Mouse (Mus musculus) stomach, embryonic 16.5 days (tissue): ENCODE results near the gene Mmp24. TPM values are rescaled to one million over a fixed set of nuclear protein-coding genes. Genes with fewer than 3 reads are reported as not detected.

Source experiments
- ATAC-seq: fragments of 200-750 bp; cut with Nextera tagmentation; 2 replicates; pipeline ENCODE4 v1.8.0; 2017; ENCODE audit warnings: moderate number of reproducible peaks, moderate TSS enrichment; ENCODE audit not compliant: insufficient read depth, low FRiP score
- H3K27ac ChIP-seq: fragments of 300-500 bp; sonication (generic); 2 replicates; pipeline ENCODE4 v1.5.1; 2014; ENCODE audit warnings: low read length
- H3K27me3 ChIP-seq: fragments of 300-500 bp; sonication (generic); 2 replicates; pipeline ENCODE4 v1.6.1; 2014; ENCODE audit warnings: low read length, control low read depth, mixed read lengths; ENCODE audit not compliant: control insufficient read depth, insufficient read depth
- H3K36me3 ChIP-seq: fragments of 300-500 bp; sonication (generic); 2 replicates; pipeline ENCODE4 v1.6.1; 2014; ENCODE audit warnings: low read length; ENCODE audit not compliant: control insufficient read depth, insufficient read depth
- H3K4me1 ChIP-seq: fragments of 300-500 bp; sonication (generic); 2 replicates; pipeline ENCODE4 v1.6.1; 2014; ENCODE audit warnings: low read length, control low read depth, mixed read lengths; ENCODE audit not compliant: control insufficient read depth, insufficient read depth
- H3K4me2 ChIP-seq: fragments of 300-500 bp; sonication (generic); 2 replicates; pipeline ENCODE4 v1.6.1; 2014; ENCODE audit warnings: low read depth, low read length, mixed read lengths
- H3K4me3 ChIP-seq: fragments of 300-500 bp; sonication (generic); replicated peaks from 2 replicates; pipeline ENCODE4 v1.5.1; 2014; ENCODE audit warnings: mild to moderate bottlenecking, low read length
- H3K9ac ChIP-seq: fragments of 300-500 bp; sonication (generic); 2 replicates; pipeline ENCODE4 v1.6.1; 2014; ENCODE audit warnings: low read length
- H3K9me3 ChIP-seq: fragments of 300-500 bp; sonication (generic); replicated peaks from 2 replicates; pipeline ENCODE4 v1.6.1; 2016; ENCODE audit warnings: low read length, control low read depth; ENCODE audit not compliant: control insufficient read depth
- WGBS: fragments of 180-500 bp; shearing (Covaris S2); extraction: QIAGEN DNeasy Blood & Tissue Kit; methylation state at CpG from one replicate; pipeline ENCODE4 v1.1.7; 2014; 5-methylcytosine and 5-hydroxymethylcytosine counted together
- polyA plus RNA-seq: library from polyadenylated mRNA; unstranded; fragments of >200 nt; fragmentation: Nextera tagmentation; extraction: Ambion mirVana; gene quantifications from 2 replicates; pipeline ENCODE4 v1.2.1, GENCODE M21; 2015

The Mmp24 gene
- polyA plus RNA-seq, 1 experiment from 2014 or later = 0.23 TPM

GRCm38 (mm10) chr2:155805231-155805924 lies 30.2 kb downstream of the Mmp24 start:
- H3K4me1 ChIP-seq = peaks cover 5% of the 10 kb centered on the region; the same call in 1 of the 2 replicates
- H3K9ac ChIP-seq = no peak overlapping the region
- 41% methylated on average over 6 of the region's 6 CpGs for WGBS
- H3K27me3 ChIP-seq = no peaks in the 10 kb centered on the region
- no peaks in the 10 kb centered on the region for H3K9me3 ChIP-seq
- no peaks in the 10 kb centered on the region for H3K36me3 ChIP-seq
- H3K27ac ChIP-seq = no peak overlapping the region
- peak; percentile 56; the same call in 1 of the 2 replicates for ATAC-seq
- no peak overlapping the region for H3K4me2 ChIP-seq
- no peak overlapping the region for H3K4me3 ChIP-seq

GRCm38 (mm10) chr2:155805925-155806255 lies 30.7 kb downstream of the Mmp24 start:
- H3K9me3 ChIP-seq = no peaks in the 10 kb centered on the region
- H3K27ac ChIP-seq = no peak overlapping the region
- 76% methylated on average over 6 of the region's 6 CpGs for WGBS
- no peak for ATAC-seq
- peaks cover 5% of the 10 kb centered on the region; the same call in 1 of the 2 replicates for H3K4me1 ChIP-seq
- H3K4me2 ChIP-seq = no peak overlapping the region
- H3K9ac ChIP-seq = no peak overlapping the region
- no peak overlapping the region for H3K4me3 ChIP-seq
- no peaks in the 10 kb centered on the region for H3K36me3 ChIP-seq
- H3K27me3 ChIP-seq = no peaks in the 10 kb centered on the region

- no peak overlapping the region for H3K4me3 ChIP-seq
- 51% methylated on average over 5 of the region's 5 CpGs for WGBS
- ATAC-seq = no peak
Measured at GRCm38 (mm10) chr2:155806548-155806947, 31.4 kb downstream of the Mmp24 start.

GRCm38 (mm10) chr2:155807408-155807807 lies 32.3 kb downstream of the Mmp24 start:
- Histone ChIP-seq H3K27me3 (no peaks in the 10 kb centered on the region), H3K4me1 (peaks cover 5% of the 10 kb centered on the region; the same call in 1 of the 2 replicates), H3K9me3 (no peaks in the 10 kb centered on the region), H3K36me3 (no peaks in the 10 kb centered on the region), H3K4me3 (no peak overlapping the region), H3K9ac (no peak overlapping the region), H3K4me2 (no peak overlapping the region), H3K27ac (no peak overlapping the region)
- no peak for ATAC-seq
- 42% methylated on average over 4 of the region's 4 CpGs for WGBS

More at GRCm38 (mm10) chr2:155806548-155806947, 31.4 kb downstream of the Mmp24 start:
- H3K27me3 ChIP-seq = no peaks in the 10 kb centered on the region
- H3K9ac ChIP-seq = no peak overlapping the region
- H3K4me2 ChIP-seq = no peak overlapping the region
- H3K9me3 ChIP-seq = no peaks in the 10 kb centered on the region
- no peak overlapping the region for H3K27ac ChIP-seq
- H3K36me3 ChIP-seq = no peaks in the 10 kb centered on the region
- H3K4me1 ChIP-seq = peaks cover 5% of the 10 kb centered on the region; the same call in 1 of the 2 replicates

GRCm38 (mm10) chr2:155809620-155810019 lies 34.5 kb downstream of the Mmp24 start:
- Histone ChIP-seq H3K27ac (no peak overlapping the region), H3K4me1 (peaks cover 5% of the 10 kb centered on the region; the same call in 1 of the 2 replicates), H3K4me2 (no peak overlapping the region), H3K4me3 (no peak overlapping the region), H3K9ac (no peak overlapping the region), H3K36me3 (no peaks in the 10 kb centered on the region), H3K9me3 (no peaks in the 10 kb centered on the region), H3K27me3 (no peaks in the 10 kb centered on the region)
- WGBS = 81% methylated on average over 4 of the region's 4 CpGs
- no peak for ATAC-seq

- Histone ChIP-seq H3K36me3 (no peaks in the 10 kb centered on the region), H3K4me2 (no peak overlapping the region), H3K9ac (no peak overlapping the region), H3K4me3 (no peak overlapping the region), H3K27me3 (no peaks in the 10 kb centered on the region), H3K4me1 (no peaks in the 10 kb centered on the region), H3K9me3 (no peaks in the 10 kb centered on the region), H3K27ac (no peak overlapping the region)
- no peak for ATAC-seq
- WGBS = 35% methylated on average over 16 of the region's 16 CpGs
Measured at GRCm38 (mm10) chr2:155811821-155812396, 36.8 kb downstream of the Mmp24 start.

- H3K27ac ChIP-seq = no peak overlapping the region
- WGBS = 70% methylated on average over 4 of the region's 4 CpGs
Measured at GRCm38 (mm10) chr2:155812637-155813036, 37.5 kb downstream of the Mmp24 start.

GRCm38 (mm10) chr2:155814829-155815228 lies 39.7 kb downstream of the Mmp24 start:
- ATAC-seq = no peak
- no peaks in the 10 kb centered on the region for H3K27me3 ChIP-seq
- no peak overlapping the region for H3K4me2 ChIP-seq
- no peak overlapping the region for H3K4me3 ChIP-seq
- H3K36me3 ChIP-seq = no peaks in the 10 kb centered on the region
- WGBS = 26% methylated on average over 5 of the region's 5 CpGs
- H3K4me1 ChIP-seq = peaks cover 16% of the 10 kb centered on the region
- no peak overlapping the region for H3K27ac ChIP-seq
- no peaks in the 10 kb centered on the region for H3K9me3 ChIP-seq
- no peak overlapping the region for H3K9ac ChIP-seq

More at GRCm38 (mm10) chr2:155812637-155813036, 37.5 kb downstream of the Mmp24 start:
- no peak overlapping the region for H3K4me3 ChIP-seq
- no peak for ATAC-seq
- no peaks in the 10 kb centered on the region for H3K4me1 ChIP-seq
- H3K9me3 ChIP-seq = no peaks in the 10 kb centered on the region
- no peak overlapping the region for H3K9ac ChIP-seq
- H3K27me3 ChIP-seq = no peaks in the 10 kb centered on the region
- H3K4me2 ChIP-seq = no peak overlapping the region
- no peaks in the 10 kb centered on the region for H3K36me3 ChIP-seq

GRCm38 (mm10) chr2:155816179-155816578 lies 41.0 kb downstream of the Mmp24 start:
- Histone ChIP-seq H3K36me3 (no peaks in the 10 kb centered on the region), H3K9me3 (no peaks in the 10 kb centered on the region), H3K27ac (no peak overlapping the region), H3K4me1 (peaks cover 17% of the 10 kb centered on the region), H3K9ac (no peak overlapping the region), H3K4me2 (no peak overlapping the region), H3K4me3 (no peak overlapping the region), H3K27me3 (no peaks in the 10 kb centered on the region)
- no peak for ATAC-seq
- 100% methylated on average over 1 of the region's 1 CpGs for WGBS
